Mouse (Mus musculus) hindbrain, postnatal 0 days (tissue): ENCODE measurements around the gene Fbxw21. TPM values are rescaled to one million over a fixed set of nuclear protein-coding genes. Genes with fewer than 3 reads are reported as not detected.
A peak's percentile ranks its signal among the peaks of the same experiment; 100 is the strongest.

Experiments
- ATAC-seq: fragments of 200-750 bp; cut with Nextera tagmentation; 2 replicates; pipeline ENCODE4 v1.8.0; 2017; ENCODE audit warnings: mild to moderate bottlenecking, moderate TSS enrichment, moderate library complexity
- DNase-seq: peaks from one replicate; pipeline ENCODE4 v3.0.0-alpha.2; 2015; ENCODE audit warnings: low spot score
- H3K27ac ChIP-seq: fragments of 300-500 bp; sonication (generic); 2 replicates; pipeline ENCODE4 v1.5.1; 2014; ENCODE audit warnings: mild to moderate bottlenecking
- H3K27me3 ChIP-seq: fragments of 300-500 bp; sonication (generic); 2 replicates; pipeline ENCODE4 v1.6.1; 2014; ENCODE audit warnings: low read length, mixed read lengths; ENCODE audit not compliant: insufficient read depth
- H3K36me3 ChIP-seq: fragments of 300-500 bp; sonication (generic); 2 replicates; pipeline ENCODE4 v1.6.1; 2014; ENCODE audit warnings: low read length, mixed read lengths; ENCODE audit not compliant: insufficient read depth
- H3K4me1 ChIP-seq: fragments of 300-500 bp; sonication (generic); 2 replicates; pipeline ENCODE4 v1.6.1; 2014; ENCODE audit warnings: antibody characterized with exemption, low read length, mixed read lengths; ENCODE audit not compliant: insufficient read depth
- H3K4me2 ChIP-seq: fragments of 300-500 bp; sonication (generic); 2 replicates; pipeline ENCODE4 v1.6.1; 2014; ENCODE audit warnings: low read depth, mild to moderate bottlenecking, low read length, moderate library complexity, mixed read lengths
- H3K4me3 ChIP-seq: fragments of 300-500 bp; sonication (generic); 2 replicates; pipeline ENCODE4 v1.5.1; 2014; ENCODE audit warnings: low read length
- H3K9ac ChIP-seq: fragments of 300-500 bp; sonication (generic); replicated peaks from 2 replicates; pipeline ENCODE4 v1.6.1; 2014; ENCODE audit warnings: mild to moderate bottlenecking, low read length, moderate library complexity, mixed read lengths
- H3K9me3 ChIP-seq: fragments of 300-500 bp; sonication (generic); 2 replicates; pipeline ENCODE4 v1.6.1; 2016; ENCODE audit warnings: low read length, mixed read lengths
- CTCF ChIP-seq: IDR thresholded peaks from 2 replicates; pipeline ENCODE4 v1.5.1; 2016; ENCODE audit warnings: antibody characterized with exemption, control low read depth, low read depth
- WGBS: fragments of 180-500 bp; shearing (Covaris S2); extraction: QIAGEN DNeasy Blood & Tissue Kit; methylation state at CpG from one replicate; pipeline ENCODE4 v1.1.7; 2014; 5-methylcytosine and 5-hydroxymethylcytosine counted together
- polyA plus RNA-seq: library from polyadenylated mRNA; unstranded; fragments of >200 nt; fragmentation: Nextera tagmentation; extraction: Ambion mirVana; gene quantifications from 2 replicates; pipeline ENCODE4 v1.2.1, GENCODE M21; 2015
- total RNA-seq: library from RNA; depleted of rRNA; stranded (reverse); fragments of >200 nt; gene quantifications from 2 replicates; pipeline ENCODE4 v1.2.3, GENCODE M21; 2014

Fbxw21 gene
- total and polyA plus RNA-seq, 2 experiments from 2014 or later, result not detected

DNA sequence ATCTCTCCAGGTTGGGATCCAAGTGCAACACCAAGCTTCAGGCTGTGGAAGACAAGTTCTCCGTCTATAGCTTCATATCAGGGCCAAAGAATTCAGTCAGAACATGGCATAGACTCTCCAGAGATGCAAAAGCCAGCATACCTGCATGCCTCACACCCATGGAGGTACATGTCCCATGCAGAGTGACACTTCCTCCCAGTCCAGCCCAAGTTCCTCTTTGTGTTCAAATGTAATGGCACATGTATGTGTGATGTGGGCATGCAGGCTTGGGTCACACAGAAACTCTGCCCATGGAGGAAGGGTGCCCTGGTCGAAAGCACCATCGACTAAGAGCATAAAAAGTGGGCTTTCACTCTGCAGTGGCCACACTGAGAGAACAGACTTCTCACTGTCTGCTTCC, 37.7 kb downstream of the Fbxw21 start:
- TF ChIP-seq CTCF, result no peak

DNA sequence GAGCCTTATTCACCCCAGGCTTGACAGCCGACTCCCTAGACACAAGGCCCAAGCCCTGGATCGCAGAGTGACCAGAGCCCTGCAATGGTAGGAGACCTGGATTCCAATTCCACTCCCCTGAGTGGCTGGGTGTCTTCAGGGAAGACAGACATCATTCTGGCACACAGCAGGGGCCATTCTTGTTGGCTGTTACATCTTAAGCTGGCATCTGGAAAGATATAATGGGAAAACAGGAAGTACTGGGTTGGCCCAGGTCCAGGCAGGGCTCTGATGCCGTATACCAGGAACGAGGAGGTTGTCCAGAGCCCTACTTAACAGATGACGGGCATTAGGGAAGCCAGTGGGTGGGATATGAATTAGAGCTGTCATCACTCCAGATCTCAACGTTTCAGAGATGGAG, 38.6 kb downstream of the Fbxw21 start:
- Histone ChIP-seq H3K36me3 (peaks cover 10% of the 10 kb centered on the region; the same call in 1 of the 2 replicates), H3K4me2 (no peak overlapping the region), H3K9me3 (no peaks in the 10 kb centered on the region), H3K4me3 (no peak overlapping the region), H3K9ac (no peak overlapping the region), H3K27ac (no peak overlapping the region), H3K27me3 (no peaks in the 10 kb centered on the region), H3K4me1 (no peaks in the 10 kb centered on the region)
- DNase-seq (peak; percentile 13), ATAC-seq (peak; percentile 41; the same call in 1 of the 2 replicates)
- no peak for TF ChIP-seq CTCF
- WGBS, result 47% methylated on average over 6 of the region's 6 CpGs

More for the DNA sequence above, 37.7 kb downstream of the Fbxw21 start:
- Histone ChIP-seq H3K27me3 (no peaks in the 10 kb centered on the region), H3K4me3 (no peak overlapping the region), H3K4me1 (no peaks in the 10 kb centered on the region), H3K4me2 (no peak overlapping the region), H3K9ac (no peak overlapping the region), H3K36me3 (0 out of 2 replicates have a peak, but pooled peaks cover 1% of the 10 kb centered on the region), H3K27ac (no peak overlapping the region), H3K9me3 (no peaks in the 10 kb centered on the region)
- WGBS, result 94% methylated on average over 3 of the region's 3 CpGs
- no peak for DNase-seq
- ATAC-seq, result no peak

DNA sequence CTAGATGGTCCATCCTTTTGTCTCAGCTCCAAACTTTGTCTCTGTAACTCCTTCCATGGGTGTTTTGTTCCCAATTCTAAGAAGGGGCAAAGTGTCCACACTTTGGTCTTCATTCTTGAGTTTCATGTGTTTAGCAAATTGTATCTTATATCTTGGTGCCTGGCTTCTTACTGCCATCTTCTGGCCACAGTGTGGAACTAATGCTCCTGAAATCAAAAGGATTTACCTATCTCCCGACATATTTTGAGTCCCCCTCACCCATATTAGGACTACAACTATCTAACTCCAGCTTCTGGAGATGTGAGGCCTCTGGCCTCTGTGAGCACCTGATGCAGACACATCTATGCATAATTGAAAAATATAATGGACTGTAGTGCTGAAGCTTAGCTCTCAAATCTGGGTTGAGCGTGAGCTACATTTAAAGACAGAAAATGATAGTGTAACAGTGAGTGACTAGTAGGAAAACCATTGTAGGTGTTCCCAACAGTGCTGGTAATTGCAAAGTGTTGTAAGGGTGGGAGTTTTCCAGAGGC, 39.2 kb downstream of the Fbxw21 start:
- peak; percentile 75 for TF ChIP-seq CTCF
- H3K4me1 ChIP-seq, result no peaks in the 10 kb centered on the region
- H3K9me3 ChIP-seq, result no peaks in the 10 kb centered on the region
- no peaks in the 10 kb centered on the region for H3K27me3 ChIP-seq
- no peak overlapping the region for H3K4me2 ChIP-seq
- no peak overlapping the region for H3K9ac ChIP-seq
- WGBS, result 46% methylated on average over 2 of the region's 2 CpGs
- H3K4me3 ChIP-seq, result no peak overlapping the region
- peak; percentile 15; the same call in 1 of the 2 replicates for ATAC-seq
- DNase-seq, result peak; percentile 66
- peaks cover 16% of the 10 kb centered on the region; the same call in 1 of the 2 replicates for H3K36me3 ChIP-seq
- H3K27ac ChIP-seq, result no peak overlapping the region

DNA sequence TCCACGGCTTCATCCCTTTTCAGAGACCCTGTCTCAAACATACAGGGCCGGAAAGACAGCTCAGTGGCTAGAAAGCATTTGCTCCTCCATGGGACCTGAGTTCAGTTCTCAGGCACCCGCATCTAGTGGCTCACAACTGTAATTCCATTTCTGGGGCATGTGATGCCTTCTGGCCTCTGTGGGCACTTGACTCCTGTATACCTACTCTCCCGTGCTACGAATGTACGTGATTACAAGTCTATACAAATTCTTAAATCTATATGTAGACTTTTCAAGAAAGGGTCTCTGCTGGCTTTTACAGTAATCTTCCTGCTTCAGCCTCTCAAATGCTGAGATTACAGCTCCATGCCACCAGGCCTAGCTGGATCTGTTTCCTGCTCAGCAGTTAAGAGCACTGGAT, 40.9 kb downstream of the Fbxw21 start:
- no peak overlapping the region for H3K9ac ChIP-seq
- 92% methylated on average over 6 of the region's 6 CpGs for WGBS

DNA sequence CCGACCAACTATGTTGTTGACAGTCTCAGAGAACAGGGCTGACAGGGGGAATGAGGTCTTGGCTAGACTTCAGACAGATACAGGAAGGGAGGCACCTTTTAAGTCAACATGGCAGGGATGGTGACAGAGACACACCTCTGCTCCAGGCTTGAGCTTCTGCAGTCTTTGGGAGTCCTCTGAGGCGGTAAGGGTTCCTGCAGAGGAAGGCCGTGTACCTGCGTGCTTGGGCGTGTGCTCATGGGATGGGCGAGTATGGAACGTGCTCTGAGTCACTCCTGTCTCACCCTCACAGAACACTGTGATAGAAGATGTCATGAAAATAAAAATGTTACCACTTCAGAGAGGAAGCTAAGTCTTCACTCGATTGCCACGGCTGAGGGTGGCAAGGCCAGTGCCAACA, 42.3 kb downstream of the Fbxw21 start:
- no peak for ATAC-seq

More for the DNA sequence above, 40.9 kb downstream of the Fbxw21 start:
- H3K4me3 ChIP-seq, result no peak overlapping the region
- no peaks in the 10 kb centered on the region for H3K4me1 ChIP-seq
- no peak for DNase-seq
- H3K9me3 ChIP-seq, result no peaks in the 10 kb centered on the region
- no peak overlapping the region for H3K27ac ChIP-seq
- no peaks in the 10 kb centered on the region for H3K27me3 ChIP-seq
- TF ChIP-seq CTCF, result no peak
- peaks cover 32% of the 10 kb centered on the region; the same call in 1 of the 2 replicates for H3K36me3 ChIP-seq
- H3K4me2 ChIP-seq, result no peak overlapping the region
- no peak for ATAC-seq

DNA sequence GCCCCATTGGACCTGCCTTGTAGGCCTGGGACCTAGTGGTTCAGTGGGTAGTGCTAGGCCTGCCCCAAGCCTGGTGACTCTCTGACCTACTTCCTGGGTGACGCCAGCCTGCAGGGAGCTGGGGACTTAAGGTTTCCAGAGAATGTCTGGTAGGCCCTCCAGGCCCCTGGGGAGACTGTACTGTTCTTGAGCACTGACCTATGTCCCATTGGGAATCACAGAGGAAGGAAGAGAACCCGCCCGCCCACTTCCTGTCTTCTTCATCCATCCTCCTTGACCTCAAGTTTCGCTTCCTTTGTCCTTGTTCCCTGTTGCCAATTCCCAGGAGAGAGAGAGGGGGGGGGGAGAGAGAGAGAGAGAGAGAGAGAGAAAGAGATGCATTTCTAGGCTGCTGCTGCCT, 43.7 kb downstream of the Fbxw21 start:
- no peak overlapping the region for H3K27ac ChIP-seq
- H3K36me3 ChIP-seq, result peaks cover 60% of the 10 kb centered on the region
- H3K4me2 ChIP-seq, result no peak overlapping the region
- no peak for ATAC-seq
- H3K9me3 ChIP-seq, result no peaks in the 10 kb centered on the region
- no peak for TF ChIP-seq CTCF
- 77% methylated on average over 4 of the region's 4 CpGs for WGBS
- DNase-seq, result no peak
- H3K4me3 ChIP-seq, result no peak overlapping the region
- no peaks in the 10 kb centered on the region for H3K4me1 ChIP-seq
- H3K27me3 ChIP-seq, result no peaks in the 10 kb centered on the region
- no peak overlapping the region for H3K9ac ChIP-seq

More for the DNA sequence above, 42.3 kb downstream of the Fbxw21 start:
- Histone ChIP-seq H3K27ac (no peak overlapping the region), H3K4me3 (no peak overlapping the region), H3K4me2 (no peak overlapping the region), H3K27me3 (no peaks in the 10 kb centered on the region), H3K9ac (no peak overlapping the region), H3K4me1 (no peaks in the 10 kb centered on the region), H3K36me3 (peaks cover 46% of the 10 kb centered on the region), H3K9me3 (no peaks in the 10 kb centered on the region)
- 87% methylated on average over 9 of the region's 9 CpGs for WGBS
- no peak for DNase-seq
- no peak for TF ChIP-seq CTCF

DNA sequence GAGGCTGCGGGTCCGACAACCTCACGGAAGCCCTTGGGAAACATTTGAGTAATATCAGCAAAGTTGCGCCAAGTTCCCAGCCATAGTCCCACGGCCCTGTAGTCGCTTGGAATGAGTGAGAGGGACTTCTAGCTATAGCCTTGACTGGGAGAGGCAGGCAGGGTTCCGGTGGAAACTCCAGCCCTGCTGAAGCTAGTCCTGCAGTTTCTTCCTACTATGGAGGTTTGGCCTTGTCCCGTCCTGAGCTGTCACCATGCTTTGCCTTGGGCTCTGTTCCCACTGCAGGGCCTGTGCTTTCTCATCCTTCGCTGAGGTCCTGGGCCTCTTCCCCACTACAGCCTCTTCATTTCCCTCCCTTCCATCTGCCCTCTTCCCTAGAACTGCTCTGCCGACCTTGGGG, 45.6 kb downstream of the Fbxw21 start:
- no peak for TF ChIP-seq CTCF
- DNase-seq (no peak), ATAC-seq (no peak)
- no peaks in the 10 kb centered on the region for H3K9me3 ChIP-seq
- H3K4me2 ChIP-seq, result no peak overlapping the region
- peaks cover 78% of the 10 kb centered on the region for H3K36me3 ChIP-seq
- H3K27ac ChIP-seq, result no peak overlapping the region
- no peak overlapping the region for H3K4me3 ChIP-seq
- H3K27me3 ChIP-seq, result no peaks in the 10 kb centered on the region
- H3K4me1 ChIP-seq, result no peaks in the 10 kb centered on the region
- H3K9ac ChIP-seq, result no peak overlapping the region
- 95% methylated on average over 10 of the region's 10 CpGs for WGBS
